Mouse (Mus musculus) gastrocnemius, adult 8-10 months (tissue): ENCODE measurements around the gene Stx12. TPM values are rescaled to one million over a fixed set of nuclear protein-coding genes. Genes with fewer than 3 reads are reported as not detected.
"Not testable (repeated sequence)": the region's sequence is repeated elsewhere in the genome, so short reads cannot be mapped to it uniquely, and the experiment has no call there.

ENCODE experiments used
- DNase-seq, 2 experiments: peaks; one replicate each; pipeline ENCODE4 v3.0.0; 2022; ENCODE audit warnings: low spot score in 2 of 2
- total RNA-seq, 4 experiments: library from RNA; stranded (reverse); gene quantifications; 2 replicates each; pipeline ENCODE4 v1.2.4; 2022

Gene Stx12
- 10 to 100 TPM; 26.7 to 28.9 (median 27.8) TPM for total RNA-seq

GRCm38 (mm10) chr4:132884064-132884843 lies at the start of gene Stx12:
TSS of gene Stx12 (minus strand) at chr4:132884509.
- DNase-seq: peak; percentile 79 to 87

- DNase-seq: no peak
Measured at GRCm38 (mm10) chr4:132932752-132933404, 48.6 kb upstream of the Stx12 start.

GRCm38 (mm10) chr4:132930784-132931183 lies 46.5 kb upstream of the Stx12 start:
- DNase-seq: no peak

GRCm38 (mm10) chr4:132926520-132926919 lies 42.2 kb upstream of the Stx12 start:
- DNase-seq: not testable (repeated sequence)

GRCm38 (mm10) chr4:132922558-132923008 lies 38.3 kb upstream of the Stx12 start, which contains the start of gene Fam76a:
TSS of gene Fam76a (minus strand) at chr4:132922558.
- DNase-seq: peak; percentile 100

GRCm38 (mm10) chr4:132922061-132922530 lies 37.8 kb upstream of the Stx12 start:
- peak in 1 of 2 experiments; percentile 64 for DNase-seq

GRCm38 (mm10) chr4:132921488-132921887 lies 37.2 kb upstream of the Stx12 start:
- no peak for DNase-seq

- no peak for DNase-seq
Measured at GRCm38 (mm10) chr4:132920171-132920570, 35.9 kb upstream of the Stx12 start.

- not testable (repeated sequence) for DNase-seq
Measured at GRCm38 (mm10) chr4:132918493-132918892, 34.2 kb upstream of the Stx12 start.

GRCm38 (mm10) chr4:132912156-132912555 lies 27.8 kb upstream of the Stx12 start:
- DNase-seq: no peak

- no peak for DNase-seq
Measured at GRCm38 (mm10) chr4:132905843-132906360, 21.6 kb upstream of the Stx12 start.

GRCm38 (mm10) chr4:132904765-132905309 lies 20.5 kb upstream of the Stx12 start:
- no peak for DNase-seq

GRCm38 (mm10) chr4:132904071-132904470 lies 19.8 kb upstream of the Stx12 start:
- DNase-seq: no peak

- no peak for DNase-seq
Measured at GRCm38 (mm10) chr4:132898197-132898596, 13.9 kb upstream of the Stx12 start.

- no peak for DNase-seq
Measured at GRCm38 (mm10) chr4:132894402-132894801, 10.1 kb upstream of the Stx12 start.

GRCm38 (mm10) chr4:132884844-132885374 lies 600 bp upstream of the Stx12 start:
- no peak for DNase-seq

GRCm38 (mm10) chr4:132883561-132884063 lies 697 bp downstream of the Stx12 start:
- no peak for DNase-seq

GRCm38 (mm10) chr4:132874363-132875097 lies 9.8 kb downstream of the Stx12 start:
- no peak for DNase-seq

- no peak for DNase-seq
Measured at GRCm38 (mm10) chr4:132873481-132874362, 10.6 kb downstream of the Stx12 start.

GRCm38 (mm10) chr4:132871116-132871515 lies 13.2 kb downstream of the Stx12 start:
- DNase-seq: no peak
